28 mouse cellular contexts compared by ENCODE assay signal in genomic region chr4:80940946-80941345, GRCm38 (mm10). TPM values are rescaled to one million over a fixed set of nuclear protein-coding genes. Genes with fewer than 3 reads are reported as not detected.
DNase-seq lines count a peak whose midpoint lies in the region; ATAC-seq and TF ChIP-seq lines count a peak whose summit lies in the region.
"Had no signal": no experiment of that assay in that cellular context is flagged by ENCODE, and none has a peak within 500 bp of the region (broad histone marks: within the 10 kb centered on the region; RNA-seq: fewer than 3 reads in every experiment).

No protein-coding gene starts in this region.

- H3K27ac ChIP-seq in embryonic fibroblast, embryonic 13.5 days (ENCODE audit: insufficient read depth, low read length): peak overlapping the region; percentile 51
- no peak overlapping the region for H3K27ac ChIP-seq in forebrain, embryonic 14.5 days (ENCODE audit: low read depth, low read length)
- H3K27ac ChIP-seq: embryonic facial prominence, embryonic 15.5 days; heart, adult 2 months; hindbrain, embryonic 15.5 days; liver, embryonic 13.5 days; neural tube, embryonic 15.5 days had no signal

- peaks cover 8% of the 10 kb centered on the region for H3K4me1 ChIP-seq in embryonic fibroblast, embryonic 13.5 days (ENCODE audit: control insufficient read depth, insufficient read depth, low read length)
- no peaks in the 10 kb centered on the region for H3K4me1 ChIP-seq in forebrain, embryonic 14.5 days (ENCODE audit: control insufficient read depth, insufficient read depth, low read length)
- H3K4me1 ChIP-seq: embryonic facial prominence, embryonic 15.5 days; heart, embryonic 12.5 days; hindbrain, embryonic 15.5 days; liver, embryonic 13.5 days; neural tube, embryonic 15.5 days had no signal

- no peak overlapping the region for H3K4me3 ChIP-seq in embryonic fibroblast, embryonic 13.5 days (ENCODE audit: insufficient read depth, low read length)
- H3K4me3 ChIP-seq in forebrain, embryonic 14.5 days (ENCODE audit: low read depth, low read length): no peak overlapping the region
- H3K4me3 ChIP-seq: embryonic facial prominence, embryonic 15.5 days; heart, adult 2 months; heart, embryonic 12.5 days; hindbrain, embryonic 15.5 days; liver, embryonic 13.5 days; neural tube, embryonic 15.5 days had no signal

- ATAC-seq in Patski: peak; percentile 80
- ATAC-seq in forebrain, embryonic 14.5 days: no peak
- ATAC-seq: forebrain, embryonic 16.5 days; inflammation-experienced regulatory T-cells, adult 6 months had no signal

- POLR2A ChIA-PET in Patski (lab: Charles Lee): no interaction called here

- in situ Hi-C loops in Patski (cut with MboI; ENCODE audit: low pct_unique_long_range_greater_than_20kb): no loop called here

- no peak for TF ChIP-seq CTCF in Patski (IDR thresholded peaks at IDR 0.05)
- TF ChIP-seq CTCF in embryonic fibroblast, embryonic 13.5 days (IDR thresholded peaks at IDR 0.05; ENCODE audit: borderline replicate concordance, insufficient read depth, low read length): no peak

- DNase-seq in 3134 (ENCODE audit: extremely low read depth, insufficient read length, low spot score): peak; percentile 39
- peak; percentile 84 for DNase-seq in 3T3-L1 (ENCODE audit: low read depth, low spot score)
- peak; percentile 39 for DNase-seq in Patski (ENCODE audit: low read depth, low spot score)
- no peak for DNase-seq in lung, adult 18-20 months
- DNase-seq in heart, postnatal 4 days: no peak
- no peak for DNase-seq in forebrain, embryonic 14.5 days (ENCODE audit: low spot score)
- DNase-seq: cerebellum, adult 2 months; cerebellum, postnatal 14 days; heart, adult 2 months; kidney, adult 11 months; kidney, postnatal 14 days; left cerebral cortex, postnatal 4 days; liver, embryonic 13.5 days; lung, adult 2 months; lung, postnatal 10 days; midbrain, embryonic 14.5 days; right cerebral cortex, adult 18-20 months; thymus, postnatal 4 days had no signal

- CTCF ChIA-PET in Patski (lab: Charles Lee): interaction anchor here (2.1 kb wide), 1 partner anchor 29 kb away, joined by 6 read pairs; no protein-coding TSS in a partner anchor

- no peaks in the 10 kb centered on the region for H3K36me3 ChIP-seq in forebrain, embryonic 14.5 days (ENCODE audit: control insufficient read depth, insufficient read depth, low read length)
- H3K36me3 ChIP-seq: embryonic facial prominence, embryonic 15.5 days; heart, embryonic 12.5 days; hindbrain, embryonic 15.5 days; liver, embryonic 13.5 days; neural tube, embryonic 15.5 days had no signal

- H3K4me2 ChIP-seq in forebrain, embryonic 14.5 days (ENCODE audit: low read length): no peak overlapping the region
- H3K4me2 ChIP-seq: embryonic facial prominence, embryonic 15.5 days; heart, embryonic 12.5 days; hindbrain, embryonic 15.5 days; liver, embryonic 13.5 days; neural tube, embryonic 15.5 days had no signal

- no peaks in the 10 kb centered on the region for H3K27me3 ChIP-seq in Patski
- H3K27me3 ChIP-seq in forebrain, embryonic 14.5 days (replicated peaks; ENCODE audit: control insufficient read depth, insufficient read depth, low read length): no peaks in the 10 kb centered on the region
- H3K27me3 ChIP-seq: embryonic facial prominence, embryonic 15.5 days; heart, embryonic 12.5 days; hindbrain, embryonic 15.5 days; liver, embryonic 13.5 days; neural tube, embryonic 15.5 days had no signal

- no peak for TF ChIP-seq POLR2A in embryonic fibroblast, embryonic 13.5 days (IDR thresholded peaks at IDR 0.05; ENCODE audit: low read depth, low read length)

- 72% methylated on average over 4 of the region's 4 CpGs for WGBS in forebrain, embryonic 14.5 days

- H3K9me3 ChIP-seq in forebrain, embryonic 14.5 days (replicated peaks; ENCODE audit: control insufficient read depth, low read length): no peaks in the 10 kb centered on the region
- H3K9me3 ChIP-seq: embryonic facial prominence, embryonic 15.5 days; heart, embryonic 12.5 days; hindbrain, embryonic 15.5 days; liver, embryonic 13.5 days; neural tube, embryonic 15.5 days had no signal

- no peak overlapping the region for H3K9ac ChIP-seq in forebrain, embryonic 14.5 days (ENCODE audit: low read length)
- H3K9ac ChIP-seq: embryonic facial prominence, embryonic 15.5 days; heart, embryonic 12.5 days; hindbrain, embryonic 15.5 days; liver, embryonic 13.5 days; neural tube, embryonic 15.5 days had no signal

RNA-seq across cellular contexts. Expression of gene Lurap1l, which starts 30.5 kb away (rescaled TPM):
- polyA plus RNA-seq in Patski (2021): 15.0 TPM
- 81.9 and 92.6 TPM in 2 replicates for polyA plus RNA-seq in embryonic fibroblast, embryonic 13.5 days (2011; ENCODE audit: insufficient read length, low read depth, missing spikeins)
- 1 to 10 TPM; 2.4 to 2.8 TPM for total RNA-seq in heart, postnatal 4 days (2021)
- polyA plus RNA-seq in forebrain, embryonic 14.5 days (2014; fragmentation: Nextera tagmentation; extraction: Ambion mirVana): 5.0 and 5.7 TPM in 2 replicates
- total RNA-seq: hematopoietic stem cell, adult 5-6 weeks; MEL; monocyte, adult 5-6 weeks had no signal
- polyA plus RNA-seq: inflammation-experienced regulatory T-cells, adult 6 months had no signal

Comparison
In these comparisons a context has a peak if more than half of its experiments do, and no peak if none do; other contexts are left out.
1. DNase-seq: peak in 3134 (single experiment), 3T3-L1 (single experiment) and Patski (single experiment); none in lung, adult 18-20 months (0 of 2), heart, postnatal 4 days (single experiment) and forebrain, embryonic 14.5 days (single experiment).